Comparison of ENCODE assay signal across 12 mouse cellular contexts in genomic region chr2:157613997-157614396, GRCm38 (mm10). TPM values are rescaled to one million over a fixed set of nuclear protein-coding genes. Genes with fewer than 3 reads are reported as not detected.
DNase-seq lines count a peak whose midpoint lies in the region; ATAC-seq lines count a peak whose summit lies in the region.
"Had no signal": no experiment of that assay in that cellular context is flagged by ENCODE, and none has a peak within 500 bp of the region (broad histone marks: within the 10 kb centered on the region; RNA-seq: fewer than 3 reads in every experiment).

No protein-coding gene starts in this region.

- H3K9me3 ChIP-seq in limb, embryonic 11.5 days (ENCODE audit: control insufficient read depth, low read length), result no peaks in the 10 kb centered on the region
- no peaks in the 10 kb centered on the region for H3K9me3 ChIP-seq in limb, embryonic 10.5 days (replicated peaks)
- H3K9me3 ChIP-seq in embryonic facial prominence, embryonic 13.5 days, result no peaks in the 10 kb centered on the region
- H3K9me3 ChIP-seq in midbrain, embryonic 11.5 days (ENCODE audit: control insufficient read depth, low read length), result no peaks in the 10 kb centered on the region
- H3K9me3 ChIP-seq: heart, embryonic 15.5 days; limb, embryonic 15.5 days; megakaryocyte, embryonic 14.5 days had no signal

- no peaks in the 10 kb centered on the region for H3K4me1 ChIP-seq in limb, embryonic 11.5 days (ENCODE audit: control insufficient read depth, insufficient read depth, low read length)
- peaks cover 7% of the 10 kb centered on the region for H3K4me1 ChIP-seq in limb, embryonic 10.5 days
- H3K4me1 ChIP-seq in embryonic facial prominence, embryonic 13.5 days, result peaks cover 5% of the 10 kb centered on the region; the same call in 1 of the 2 replicates
- H3K4me1 ChIP-seq in midbrain, embryonic 11.5 days (ENCODE audit: control insufficient read depth, insufficient read depth, low read length), result peaks cover 7% of the 10 kb centered on the region
- H3K4me1 ChIP-seq: heart, embryonic 15.5 days had no signal

- no peak overlapping the region for H3K4me3 ChIP-seq in limb, embryonic 11.5 days (ENCODE audit: low read depth, low read length)
- H3K4me3 ChIP-seq in limb, embryonic 10.5 days, result no peak overlapping the region
- H3K4me3 ChIP-seq in embryonic facial prominence, embryonic 13.5 days, result no peak overlapping the region
- no peak overlapping the region for H3K4me3 ChIP-seq in midbrain, embryonic 11.5 days (ENCODE audit: low read depth, low read length)
- H3K4me3 ChIP-seq: heart, embryonic 15.5 days; limb, embryonic 15.5 days; megakaryocyte, embryonic 14.5 days had no signal

- no peaks in the 10 kb centered on the region for H3K27me3 ChIP-seq in limb, embryonic 11.5 days (ENCODE audit: control insufficient read depth, insufficient read depth, low read length)
- H3K27me3 ChIP-seq in limb, embryonic 10.5 days (ENCODE audit: low read depth, poor library complexity, severe bottlenecking), result peaks cover 20% of the 10 kb centered on the region; the same call in 1 of the 2 replicates
- no peaks in the 10 kb centered on the region for H3K27me3 ChIP-seq in embryonic facial prominence, embryonic 13.5 days
- no peaks in the 10 kb centered on the region for H3K27me3 ChIP-seq in midbrain, embryonic 11.5 days (ENCODE audit: control insufficient read depth, insufficient read depth, low read length)

- WGBS in limb, embryonic 11.5 days, result 10% methylated on average over 10 of the region's 11 CpGs
- 17% methylated on average over 10 of the region's 11 CpGs for WGBS in limb, embryonic 10.5 days
- WGBS in embryonic facial prominence, embryonic 13.5 days, result 13% methylated on average over 9 of the region's 11 CpGs
- WGBS in midbrain, embryonic 11.5 days, result 14% methylated on average over 11 of the region's 11 CpGs

- no peak overlapping the region for H3K4me2 ChIP-seq in limb, embryonic 11.5 days (ENCODE audit: low read depth, severe bottlenecking)
- no peak overlapping the region for H3K4me2 ChIP-seq in embryonic facial prominence, embryonic 13.5 days
- peak overlapping the region; percentile 22; the same call in 1 of the 2 replicates for H3K4me2 ChIP-seq in midbrain, embryonic 11.5 days
- H3K4me2 ChIP-seq: heart, embryonic 15.5 days; limb, embryonic 15.5 days had no signal

- intact Hi-C loops in gastrocnemius, postnatal 36 days (cut with DNase I), result no loop called here

- H3K36me3 ChIP-seq in limb, embryonic 11.5 days (ENCODE audit: control insufficient read depth, insufficient read depth, low read length), result no peaks in the 10 kb centered on the region
- no peaks in the 10 kb centered on the region for H3K36me3 ChIP-seq in limb, embryonic 10.5 days
- no peaks in the 10 kb centered on the region for H3K36me3 ChIP-seq in embryonic facial prominence, embryonic 13.5 days
- H3K36me3 ChIP-seq in midbrain, embryonic 11.5 days (ENCODE audit: control insufficient read depth, insufficient read depth, low read length), result no peaks in the 10 kb centered on the region
- H3K36me3 ChIP-seq: heart, embryonic 15.5 days; limb, embryonic 15.5 days had no signal

- H3K27ac ChIP-seq in limb, embryonic 11.5 days (replicated peaks; ENCODE audit: low read depth, low read length), result 0 out of 2 replicates have a peak overlapping the region, but pooled peaks have one; percentile 30
- no peak overlapping the region for H3K27ac ChIP-seq in limb, embryonic 10.5 days
- no peak overlapping the region for H3K27ac ChIP-seq in embryonic facial prominence, embryonic 13.5 days
- no peak overlapping the region for H3K27ac ChIP-seq in midbrain, embryonic 11.5 days (ENCODE audit: low read depth, low read length)
- H3K27ac ChIP-seq: heart, embryonic 15.5 days; limb, embryonic 15.5 days had no signal

- no peak overlapping the region for H3K9ac ChIP-seq in limb, embryonic 11.5 days (ENCODE audit: low read length)
- H3K9ac ChIP-seq in embryonic facial prominence, embryonic 13.5 days, result 0 out of 2 replicates have a peak overlapping the region, but pooled peaks have one; percentile 44
- H3K9ac ChIP-seq in midbrain, embryonic 11.5 days (ENCODE audit: low read length), result peak overlapping the region; percentile 44; the same call in 1 of the 2 replicates
- H3K9ac ChIP-seq: heart, embryonic 15.5 days; limb, embryonic 15.5 days had no signal

- DNase-seq in limb, embryonic 11.5 days (ENCODE audit: low spot score), result no peak
- DNase-seq in limb, embryonic 10.5 days (ENCODE audit: low spot score), result no peak
- DNase-seq in midbrain, embryonic 11.5 days (ENCODE audit: low spot score, missing footprints), result peak; percentile 85
- DNase-seq in thymus, postnatal 25 days, result peak; percentile 52
- no peak for DNase-seq in cerebellum, postnatal 14 days
- no peak for DNase-seq in right cerebral cortex, adult 2 months (ENCODE audit: low spot score in 2 of 2)
- DNase-seq in gastrocnemius, postnatal 36 days, result no peak
- DNase-seq: kidney, postnatal 36 days had no signal

- no peak for ATAC-seq in limb, embryonic 11.5 days (ENCODE audit: insufficient number of reproducible peaks, low FRiP score, low TSS enrichment, low read depth)
- ATAC-seq in embryonic facial prominence, embryonic 13.5 days (ENCODE audit: insufficient number of reproducible peaks, insufficient read depth, low FRiP score, low TSS enrichment, low read depth), result no peak
- peak; percentile 61 for ATAC-seq in midbrain, embryonic 11.5 days (ENCODE audit: low FRiP score)

RNA-seq across cellular contexts. Expression of gene Blcap, which starts 42.9 kb away (rescaled TPM):
- 73.8 and 76.0 TPM in 2 replicates for polyA plus RNA-seq in limb, embryonic 11.5 days (2014; fragmentation: Nextera tagmentation; extraction: Ambion mirVana)
- 58.0 and 66.9 TPM in 2 replicates for polyA plus RNA-seq in limb, embryonic 10.5 days (2016; fragmentation: Nextera tagmentation; extraction: Ambion mirVana)
- 66.7 and 68.7 TPM in 2 replicates for polyA plus RNA-seq in embryonic facial prominence, embryonic 13.5 days (2015; fragmentation: Nextera tagmentation; extraction: Ambion mirVana)
- 110 and 117 TPM in 2 replicates for polyA plus RNA-seq in midbrain, embryonic 11.5 days (2014; fragmentation: Nextera tagmentation; extraction: Ambion mirVana)
- total RNA-seq in gastrocnemius, postnatal 36 days (2021), result 10 to 100 TPM; 25.4 to 25.6 TPM

RNA-seq across cellular contexts. Expression of gene Nnat, which starts 54.1 kb away (rescaled TPM):
- polyA plus RNA-seq in limb, embryonic 11.5 days (2014; fragmentation: Nextera tagmentation; extraction: Ambion mirVana), result 1,283 and 1,480 TPM in 2 replicates
- 2,112 and 2,427 TPM in 2 replicates for polyA plus RNA-seq in limb, embryonic 10.5 days (2016; fragmentation: Nextera tagmentation; extraction: Ambion mirVana)
- polyA plus RNA-seq in embryonic facial prominence, embryonic 13.5 days (2015; fragmentation: Nextera tagmentation; extraction: Ambion mirVana), result 732 and 923 TPM in 2 replicates
- 1,391 and 1,438 TPM in 2 replicates for polyA plus RNA-seq in midbrain, embryonic 11.5 days (2014; fragmentation: Nextera tagmentation; extraction: Ambion mirVana)
- 1 to 10 TPM in 1 of 2 experiments, under 1 TPM in 1; 0.84 to 1.9 TPM for total RNA-seq in gastrocnemius, postnatal 36 days (2021)

Comparison
In these comparisons a context has a peak if more than half of its experiments do, and no peak if none do; other contexts are left out.
1. DNase-seq: peak in midbrain, embryonic 11.5 days (single experiment) and thymus, postnatal 25 days (single experiment); none in limb, embryonic 11.5 days (single experiment), limb, embryonic 10.5 days (single experiment), cerebellum, postnatal 14 days (0 of 2), right cerebral cortex, adult 2 months (0 of 2) and gastrocnemius, postnatal 36 days (0 of 2).